Mouse (Mus musculus) stomach, postnatal 0 days (tissue): ENCODE results near the gene Nsd2. TPM values are rescaled to one million over a fixed set of nuclear protein-coding genes. Genes with fewer than 3 reads are reported as not detected.
A peak's percentile ranks its signal among the peaks of the same experiment; 100 is the strongest.

Source experiments
- ATAC-seq: fragments of 200-750 bp; cut with Nextera tagmentation; 2 replicates; pipeline ENCODE4 v1.8.0; 2017; ENCODE audit not compliant: low FRiP score, low TSS enrichment
- DNase-seq: peaks from one replicate; pipeline ENCODE4 v3.0.0-alpha.2; 2016; ENCODE audit warnings: low spot score
- H3K27ac ChIP-seq: fragments of 300-500 bp; sonication (generic); replicated peaks from 2 replicates; pipeline ENCODE4 v1.5.1; 2014; ENCODE audit warnings: mild to moderate bottlenecking, control low read depth
- H3K27me3 ChIP-seq: fragments of 300-500 bp; sonication (generic); 2 replicates; pipeline ENCODE4 v1.6.1; 2014; ENCODE audit warnings: low read length; ENCODE audit not compliant: control insufficient read depth, insufficient read depth
- H3K36me3 ChIP-seq: fragments of 300-500 bp; sonication (generic); 2 replicates; pipeline ENCODE4 v1.6.1; 2014; ENCODE audit warnings: low read length, mixed read lengths; ENCODE audit not compliant: control insufficient read depth, insufficient read depth
- H3K4me1 ChIP-seq: fragments of 300-500 bp; sonication (generic); replicated peaks from 2 replicates; pipeline ENCODE4 v1.6.1; 2014; ENCODE audit warnings: antibody characterized with exemption; ENCODE audit not compliant: control insufficient read depth, insufficient read depth
- H3K4me2 ChIP-seq: fragments of 300-500 bp; sonication (generic); replicated peaks from 2 replicates; pipeline ENCODE4 v1.6.1; 2014; ENCODE audit warnings: low read depth, mild to moderate bottlenecking, control low read depth, moderate library complexity
- H3K4me3 ChIP-seq: fragments of 300-500 bp; sonication (generic); 2 replicates; pipeline ENCODE4 v1.5.1; 2014; ENCODE audit warnings: low read depth, low read length, control low read depth
- H3K9ac ChIP-seq: fragments of 300-500 bp; sonication (generic); 2 replicates; pipeline ENCODE4 v1.6.1; 2014; ENCODE audit warnings: mild to moderate bottlenecking, low read length, control low read depth, mixed read lengths
- H3K9me3 ChIP-seq: fragments of 300-500 bp; sonication (generic); 2 replicates; pipeline ENCODE4 v1.6.1; 2016; ENCODE audit warnings: low read length; ENCODE audit not compliant: control insufficient read depth
- CTCF ChIP-seq: IDR thresholded peaks from 2 replicates; pipeline ENCODE4 v1.5.1; 2016; ENCODE audit warnings: antibody characterized with exemption, low read depth, mild to moderate bottlenecking, moderate library complexity
- EP300 ChIP-seq: optimal IDR thresholded peaks from 2 replicates; pipeline ENCODE3; 2016; ENCODE audit warnings: antibody characterized with exemption
- WGBS: fragments of 180-500 bp; shearing (Covaris S2); extraction: QIAGEN DNeasy Blood & Tissue Kit; methylation state at CpG from one replicate; pipeline ENCODE4 v1.1.7; 2014; 5-methylcytosine and 5-hydroxymethylcytosine counted together
- polyA plus RNA-seq: library from polyadenylated mRNA; unstranded; fragments of >200 nt; fragmentation: Nextera tagmentation; extraction: Ambion mirVana; gene quantifications from 2 replicates; pipeline ENCODE4 v1.2.1, GENCODE M21; 2015

The Nsd2 gene
- polyA plus RNA-seq = 8.5 and 10.3 TPM in 2 replicates

DNA sequence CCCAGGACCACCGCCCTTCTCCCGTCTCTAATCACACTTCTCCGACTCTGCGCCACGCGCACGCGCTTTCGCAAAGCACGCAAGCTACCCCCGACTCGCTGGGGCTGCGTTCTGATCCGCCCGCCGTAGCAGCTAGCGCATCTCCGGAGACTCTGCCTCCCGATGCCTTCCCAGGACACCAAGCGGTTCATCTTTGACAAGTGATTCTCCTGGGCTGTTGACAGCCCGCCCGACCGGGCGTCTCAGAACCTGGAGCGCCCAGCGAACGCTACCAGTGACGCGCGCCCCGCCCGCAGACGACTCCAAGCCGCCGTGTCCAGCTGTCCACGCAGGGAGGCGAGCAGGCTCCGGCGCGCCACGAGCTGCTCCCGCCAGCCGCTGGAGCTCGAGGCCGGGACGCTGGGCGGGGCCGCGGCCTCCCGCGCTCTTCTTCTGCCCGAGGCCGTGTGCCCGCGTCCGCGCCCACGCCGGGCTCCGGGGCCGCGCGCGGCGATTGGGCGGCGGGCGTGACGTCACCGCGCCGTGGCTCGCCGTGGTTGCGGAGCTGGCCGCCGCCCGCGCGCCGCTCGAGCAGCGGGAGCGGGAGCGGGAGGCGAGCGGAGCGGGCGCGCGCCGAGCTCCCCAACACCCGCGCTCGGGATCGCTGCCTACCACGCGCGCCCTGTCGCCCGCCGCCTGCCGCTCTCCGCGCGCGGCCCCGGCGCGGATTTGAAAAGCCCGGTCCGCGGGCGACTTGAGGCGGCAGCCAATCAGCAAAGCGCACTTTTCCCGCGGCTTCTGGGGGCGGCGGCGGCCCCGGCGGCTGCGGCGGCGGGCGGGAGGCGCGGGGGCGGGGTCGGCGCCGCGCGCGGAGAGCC is at the start of gene Nsd2:
Gene Nsd2 (plus strand): TSS at position 850 of the 857 bp plus-strand sequence.
- peak within 1 kb of the TSS; percentile 82 for H3K4me2 ChIP-seq
- peak within 1 kb of the TSS; percentile 94 for H3K27ac ChIP-seq
- ATAC-seq (peak; percentile 86), DNase-seq (peak; percentile 88)
- H3K9ac ChIP-seq = peak within 1 kb of the TSS; percentile 90
- TF ChIP-seq EP300 = no peak
- under 1% methylated on average over 104 of the region's 136 CpGs for WGBS
- H3K4me3 ChIP-seq = peak within 1 kb of the TSS; percentile 98
- no peaks in the 10 kb centered on the region for H3K36me3 ChIP-seq
- no peaks in the 10 kb centered on the region for H3K27me3 ChIP-seq
- no peaks in the 10 kb centered on the region for H3K4me1 ChIP-seq
- H3K9me3 ChIP-seq = no peaks in the 10 kb centered on the region

DNA sequence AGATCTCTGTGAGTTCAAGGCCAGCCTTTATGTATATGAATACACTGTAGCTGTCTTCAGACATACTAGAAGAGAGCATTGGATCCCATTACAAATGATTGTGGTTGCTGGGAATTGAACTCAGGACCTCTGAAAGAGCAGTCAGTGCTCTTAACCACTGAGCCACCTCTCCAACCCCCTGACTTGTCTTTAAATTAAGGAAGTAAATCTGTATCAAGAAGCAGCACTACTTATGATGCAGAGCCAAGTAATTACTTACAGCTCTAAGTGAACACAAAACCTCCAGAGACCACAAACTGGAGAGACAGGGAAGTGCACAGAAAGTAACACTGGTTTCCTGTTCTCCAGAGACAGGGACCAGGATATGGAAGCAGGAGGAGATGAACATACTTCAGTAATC is 43.3 kb upstream of the Nsd2 start:
- DNase-seq (no peak), ATAC-seq (no peak)
- no peak overlapping the region for H3K4me2 ChIP-seq
- H3K36me3 ChIP-seq = no peaks in the 10 kb centered on the region
- no peaks in the 10 kb centered on the region; the same call in 1 of the 2 replicates for H3K4me1 ChIP-seq
- H3K4me3 ChIP-seq = no peak overlapping the region
- no peak overlapping the region for H3K27ac ChIP-seq
- no peak for TF ChIP-seq CTCF
- no peak for TF ChIP-seq EP300
- no peaks in the 10 kb centered on the region for H3K9me3 ChIP-seq
- no peak overlapping the region for H3K9ac ChIP-seq
- H3K27me3 ChIP-seq = no peaks in the 10 kb centered on the region

DNA sequence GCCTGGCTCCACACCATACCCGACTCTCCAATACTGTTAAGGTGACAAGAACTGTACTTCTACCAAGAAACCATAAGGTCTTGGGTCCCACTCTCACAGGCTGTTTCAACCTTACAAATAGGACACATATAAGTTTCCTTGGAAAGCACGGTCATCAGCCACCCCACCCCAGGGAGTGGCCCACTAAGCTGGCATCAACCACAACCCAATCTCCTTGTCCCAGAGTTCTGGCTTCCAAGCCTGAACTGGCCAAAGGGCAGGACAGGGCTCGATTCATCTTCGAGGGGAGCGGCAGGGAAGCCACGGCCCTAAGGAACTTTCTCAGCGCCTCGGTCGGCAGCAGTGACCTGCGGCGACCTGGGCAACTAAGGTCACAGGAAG is 38.6 kb upstream of the Nsd2 start:
- ATAC-seq = peak; percentile 45
- WGBS = 3% methylated on average over 11 of the region's 11 CpGs
- TF ChIP-seq EP300 = no peak
- no peak for TF ChIP-seq CTCF
- Histone ChIP-seq H3K4me2 (peak overlapping the region; percentile 85), H3K4me3 (peak overlapping the region; percentile 95), H3K36me3 (no peaks in the 10 kb centered on the region), H3K4me1 (peaks cover 3% of the 10 kb centered on the region; the same call in 1 of the 2 replicates), H3K9me3 (no peaks in the 10 kb centered on the region), H3K27ac (peak overlapping the region; percentile 78), H3K27me3 (no peaks in the 10 kb centered on the region), H3K9ac (peak overlapping the region; percentile 89)
- no peak for DNase-seq

DNA sequence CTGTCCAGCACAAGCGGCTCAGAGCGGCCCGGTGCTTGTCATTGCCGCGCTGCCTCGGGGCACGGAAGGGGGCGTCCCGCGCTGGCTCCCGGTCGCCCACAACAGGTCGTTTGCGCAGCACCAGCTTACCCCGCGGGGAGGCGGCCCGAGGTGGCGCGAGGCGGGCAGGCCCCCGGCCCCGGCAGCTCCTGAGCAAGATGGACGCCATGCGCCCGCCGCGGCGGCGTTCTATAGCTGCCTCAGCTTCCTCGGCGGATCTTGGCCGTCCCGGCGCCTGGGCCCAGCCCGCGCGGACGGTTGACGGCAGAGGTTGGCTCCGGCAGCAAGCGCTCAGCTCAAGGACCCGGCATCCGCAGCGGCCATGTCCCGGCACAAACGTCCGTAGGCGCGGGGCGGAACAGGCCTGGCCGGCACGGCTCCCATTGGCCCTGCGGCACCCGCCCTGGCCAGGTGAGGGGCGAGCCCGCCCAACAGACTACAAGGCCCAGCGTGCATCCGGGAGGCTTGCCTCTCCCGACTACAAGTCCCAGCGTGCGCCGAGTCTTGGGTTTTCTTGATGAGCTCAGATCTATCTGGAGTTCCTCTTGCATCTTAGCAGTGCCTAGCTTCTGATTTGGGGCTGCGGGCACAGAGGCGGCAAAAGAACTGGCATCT is 38.1 kb upstream of the Nsd2 start, which contains the start of gene Letm1:
Gene Letm1 (minus strand): TSS at position 473 of the 654 bp plus-strand sequence.
- peak; percentile 96 for DNase-seq
- TF ChIP-seq EP300 (no peak), CTCF (peak; percentile 41; the same call in 1 of the 2 replicates)
- Histone ChIP-seq H3K4me2 (peak within 1 kb of the TSS; percentile 85), H3K27me3 (no peaks in the 10 kb centered on the region), H3K4me1 (peaks cover 3% of the 10 kb centered on the region; the same call in 1 of the 2 replicates), H3K27ac (peak within 1 kb of the TSS; percentile 78), H3K36me3 (no peaks in the 10 kb centered on the region), H3K4me3 (peak within 1 kb of the TSS; percentile 95), H3K9me3 (no peaks in the 10 kb centered on the region), H3K9ac (peak within 1 kb of the TSS; percentile 89)
- 2% methylated on average over 65 of the region's 65 CpGs for WGBS
- ATAC-seq = peak; percentile 100

DNA sequence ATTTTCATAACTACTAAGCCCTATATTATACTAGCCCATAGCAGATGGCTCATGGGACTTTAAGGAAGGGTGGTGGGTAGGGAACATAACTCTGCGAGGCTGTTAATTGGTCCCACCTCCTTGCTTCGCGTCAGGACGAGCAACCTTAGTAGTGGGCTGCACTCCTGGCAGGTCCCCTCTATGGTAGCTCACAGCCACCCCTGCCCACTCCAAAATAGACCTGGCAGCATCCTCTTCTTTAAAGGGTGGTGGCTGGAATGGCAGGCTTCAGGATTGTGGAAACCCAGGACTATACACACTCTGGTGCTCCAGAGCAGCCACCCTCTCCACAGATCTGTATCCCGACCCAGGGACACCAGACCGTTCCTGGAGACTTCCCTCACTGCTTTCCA is 37.5 kb upstream of the Nsd2 start:
- no peaks in the 10 kb centered on the region for H3K9me3 ChIP-seq
- no peaks in the 10 kb centered on the region for H3K27me3 ChIP-seq
- H3K4me3 ChIP-seq = peak overlapping the region; percentile 95
- WGBS = 7% methylated on average over 6 of the region's 6 CpGs
- DNase-seq = no peak
- no peak; the same call in none of the 2 replicates for ATAC-seq
- peak overlapping the region; percentile 85 for H3K4me2 ChIP-seq
- no peak for TF ChIP-seq EP300
- H3K36me3 ChIP-seq = no peaks in the 10 kb centered on the region
- H3K27ac ChIP-seq = 0 out of 2 replicates have a peak overlapping the region, but pooled peaks have one; percentile 30
- peak overlapping the region; percentile 89 for H3K9ac ChIP-seq
- H3K4me1 ChIP-seq = peaks cover 3% of the 10 kb centered on the region; the same call in 1 of the 2 replicates
